Comparison of ENCODE assay signal across 17 mouse cellular contexts in genomic region chr3:129613756-129614155, GRCm38 (mm10).
DNase-seq lines count a peak whose midpoint lies in the region; ATAC-seq lines count a peak whose summit lies in the region.
"Had no signal": no experiment of that assay in that cellular context is flagged by ENCODE, and none has a peak within 500 bp of the region (broad histone marks: within the 10 kb centered on the region; RNA-seq: fewer than 3 reads in every experiment).

No protein-coding gene starts in this region.

- ATAC-seq in embryonic facial prominence, embryonic 11.5 days (replicated peaks; ENCODE audit: insufficient number of reproducible peaks, low FRiP score, low TSS enrichment, low read depth): 0 out of 2 replicates have a peak, but pooled peaks have one; percentile 6
- ATAC-seq in megakaryocyte, adult 5-6 weeks (ENCODE audit: poor library complexity, severe bottlenecking): peak; percentile 68
- ATAC-seq in midbrain, embryonic 13.5 days: no peak
- ATAC-seq: forebrain, embryonic 14.5 days had no signal

- H3K9me3 ChIP-seq in embryonic facial prominence, embryonic 11.5 days (replicated peaks; ENCODE audit: control insufficient read depth, low read length): no peaks in the 10 kb centered on the region
- no peaks in the 10 kb centered on the region for H3K9me3 ChIP-seq in embryonic facial prominence, embryonic 10.5 days
- H3K9me3 ChIP-seq in midbrain, embryonic 13.5 days: no peaks in the 10 kb centered on the region
- H3K9me3 ChIP-seq: heart, embryonic 13.5 days; stomach, embryonic 15.5 days had no signal

- no peak overlapping the region for H3K9ac ChIP-seq in embryonic facial prominence, embryonic 11.5 days (replicated peaks; ENCODE audit: low read length)
- H3K9ac ChIP-seq in midbrain, embryonic 13.5 days (replicated peaks): no peak overlapping the region
- H3K9ac ChIP-seq: heart, embryonic 13.5 days; hindbrain, embryonic 14.5 days; liver, embryonic 14.5 days; stomach, embryonic 15.5 days had no signal

- H3K4me2 ChIP-seq in embryonic facial prominence, embryonic 11.5 days (ENCODE audit: low read depth, low read length): no peak overlapping the region
- no peak overlapping the region for H3K4me2 ChIP-seq in midbrain, embryonic 13.5 days (replicated peaks)
- H3K4me2 ChIP-seq: stomach, embryonic 15.5 days had no signal

- no peaks in the 10 kb centered on the region for H3K27me3 ChIP-seq in embryonic facial prominence, embryonic 11.5 days (ENCODE audit: control insufficient read depth, insufficient read depth, low read length)
- H3K27me3 ChIP-seq in embryonic facial prominence, embryonic 10.5 days (replicated peaks; ENCODE audit: low read depth, poor library complexity, severe bottlenecking): no peaks in the 10 kb centered on the region
- no peaks in the 10 kb centered on the region for H3K27me3 ChIP-seq in midbrain, embryonic 13.5 days
- H3K27me3 ChIP-seq: heart, embryonic 13.5 days; stomach, embryonic 15.5 days had no signal

- H3K4me3 ChIP-seq in embryonic facial prominence, embryonic 11.5 days (ENCODE audit: low read depth, low read length): no peak overlapping the region
- no peak overlapping the region for H3K4me3 ChIP-seq in embryonic facial prominence, embryonic 10.5 days
- H3K4me3 ChIP-seq in midbrain, embryonic 13.5 days (replicated peaks): no peak overlapping the region
- H3K4me3 ChIP-seq: heart, embryonic 13.5 days; stomach, embryonic 15.5 days had no signal

- H3K4me1 ChIP-seq in embryonic facial prominence, embryonic 11.5 days (ENCODE audit: control insufficient read depth, insufficient read depth, low read length): no peaks in the 10 kb centered on the region
- peaks cover 15% of the 10 kb centered on the region for H3K4me1 ChIP-seq in embryonic facial prominence, embryonic 10.5 days
- H3K4me1 ChIP-seq in midbrain, embryonic 13.5 days (replicated peaks): no peaks in the 10 kb centered on the region
- H3K4me1 ChIP-seq: stomach, embryonic 15.5 days had no signal

- no peak overlapping the region for H3K27ac ChIP-seq in embryonic facial prominence, embryonic 11.5 days (replicated peaks; ENCODE audit: low read depth, low read length)
- no peak overlapping the region for H3K27ac ChIP-seq in embryonic facial prominence, embryonic 10.5 days (replicated peaks)
- no peak overlapping the region for H3K27ac ChIP-seq in midbrain, embryonic 13.5 days
- H3K27ac ChIP-seq: heart, embryonic 13.5 days; hindbrain, embryonic 14.5 days; liver, embryonic 14.5 days had no signal

- H3K36me3 ChIP-seq in embryonic facial prominence, embryonic 11.5 days (replicated peaks; ENCODE audit: control insufficient read depth, insufficient read depth, low read depth, low read length): no peaks in the 10 kb centered on the region
- peaks cover 59% of the 10 kb centered on the region for H3K36me3 ChIP-seq in embryonic facial prominence, embryonic 10.5 days (replicated peaks)
- peaks cover 30% of the 10 kb centered on the region for H3K36me3 ChIP-seq in midbrain, embryonic 13.5 days
- H3K36me3 ChIP-seq: stomach, embryonic 15.5 days had no signal

- WGBS in embryonic facial prominence, embryonic 11.5 days: 65% methylated on average over 7 of the region's 7 CpGs
- 80% methylated on average over 7 of the region's 7 CpGs for WGBS in embryonic facial prominence, embryonic 10.5 days
- WGBS in midbrain, embryonic 13.5 days: 88% methylated on average over 7 of the region's 7 CpGs

- no peak for DNase-seq in embryonic facial prominence, embryonic 11.5 days (ENCODE audit: low spot score)
- DNase-seq in embryonic facial prominence, embryonic 10.5 days (ENCODE audit: low spot score): no peak
- DNase-seq in lung, postnatal 36 days: peak; percentile 26
- no peak for DNase-seq in lung, adult 18-20 months
- no peak for DNase-seq in cerebellum, postnatal 14 days
- DNase-seq in ovary, postnatal 10 days (ENCODE audit: low spot score): no peak
- DNase-seq: adrenal gland, postnatal 36 days; kidney, postnatal 4 days; right cerebral cortex, postnatal 4 days; thymus, postnatal 14 days had no signal
